Mouse (Mus musculus) hindbrain, embryonic 12.5 days (tissue): ENCODE data around the gene Slx1b. TPM values are rescaled to one million over a fixed set of nuclear protein-coding genes. Genes with fewer than 3 reads are reported as not detected.

Experiments used
- ATAC-seq: fragments of 200-750 bp; cut with Nextera tagmentation; 2 replicates; pipeline ENCODE4 v1.8.0; 2017; ENCODE audit warnings: moderate TSS enrichment; ENCODE audit not compliant: low FRiP score
- H3K27ac ChIP-seq: fragments of 300-500 bp; sonication (generic); 2 replicates; pipeline ENCODE4 v1.5.1; 2016; ENCODE audit warnings: mild to moderate bottlenecking
- H3K27me3 ChIP-seq: fragments of 300-500 bp; sonication (generic); 2 replicates; pipeline ENCODE4 v1.6.1; 2016; ENCODE audit warnings: mild to moderate bottlenecking
- H3K36me3 ChIP-seq: fragments of 300-500 bp; sonication (generic); 2 replicates; pipeline ENCODE4 v1.6.1; 2016; ENCODE audit warnings: mild to moderate bottlenecking
- H3K4me1 ChIP-seq: fragments of 300-500 bp; sonication (generic); 2 replicates; pipeline ENCODE4 v1.6.1; 2016
- H3K4me2 ChIP-seq: fragments of 300-500 bp; sonication (generic); replicated peaks from 2 replicates; pipeline ENCODE4 v1.6.1; 2016; ENCODE audit warnings: mild to moderate bottlenecking
- H3K4me3 ChIP-seq: fragments of 300-500 bp; sonication (generic); 2 replicates; pipeline ENCODE4 v1.5.1; 2016; ENCODE audit warnings: mild to moderate bottlenecking
- H3K9ac ChIP-seq: fragments of 300-500 bp; sonication (generic); 2 replicates; pipeline ENCODE4 v1.6.1; 2016; ENCODE audit warnings: mild to moderate bottlenecking, moderate library complexity
- H3K9me3 ChIP-seq: fragments of 300-500 bp; sonication (generic); replicated peaks from 2 replicates; pipeline ENCODE4 v1.6.1; 2016; ENCODE audit warnings: mild to moderate bottlenecking
- WGBS: fragments of 180-500 bp; shearing (Covaris S2); methylation state at CpG from one replicate; pipeline ENCODE4 v1.1.7; 2016; 5-methylcytosine and 5-hydroxymethylcytosine counted together
- polyA plus RNA-seq: library from polyadenylated mRNA; unstranded; fragments of >200 nt; fragmentation: Nextera tagmentation; extraction: Ambion mirVana; gene quantifications from 2 replicates; pipeline ENCODE4 v1.2.1, GENCODE M21; 2016

Slx1b gene
- polyA plus RNA-seq, 1 experiment from 2014 or later, result 15.3 TPM

GRCm38 (mm10) chr7:126668452-126668851, 27.1 kb downstream of the Slx1b start:
- WGBS, result 88% methylated on average over 5 of the region's 5 CpGs

GRCm38 (mm10) chr7:126667495-126668090, 28.0 kb downstream of the Slx1b start:
- Histone ChIP-seq H3K4me3 (no peak overlapping the region), H3K36me3 (peaks cover 55% of the 10 kb centered on the region), H3K4me2 (no peak overlapping the region), H3K27ac (no peak overlapping the region), H3K9ac (no peak overlapping the region), H3K27me3 (no peaks in the 10 kb centered on the region), H3K4me1 (no peaks in the 10 kb centered on the region), H3K9me3 (no peaks in the 10 kb centered on the region)
- 89% methylated on average over 9 of the region's 9 CpGs for WGBS
- ATAC-seq, result no peak

More at GRCm38 (mm10) chr7:126668452-126668851, 27.1 kb downstream of the Slx1b start:
- Histone ChIP-seq H3K9me3 (no peaks in the 10 kb centered on the region), H3K4me2 (no peak overlapping the region), H3K4me1 (no peaks in the 10 kb centered on the region), H3K9ac (no peak overlapping the region), H3K27me3 (no peaks in the 10 kb centered on the region), H3K36me3 (peaks cover 59% of the 10 kb centered on the region), H3K27ac (no peak overlapping the region), H3K4me3 (no peak overlapping the region)
- no peak for ATAC-seq

DNA sequence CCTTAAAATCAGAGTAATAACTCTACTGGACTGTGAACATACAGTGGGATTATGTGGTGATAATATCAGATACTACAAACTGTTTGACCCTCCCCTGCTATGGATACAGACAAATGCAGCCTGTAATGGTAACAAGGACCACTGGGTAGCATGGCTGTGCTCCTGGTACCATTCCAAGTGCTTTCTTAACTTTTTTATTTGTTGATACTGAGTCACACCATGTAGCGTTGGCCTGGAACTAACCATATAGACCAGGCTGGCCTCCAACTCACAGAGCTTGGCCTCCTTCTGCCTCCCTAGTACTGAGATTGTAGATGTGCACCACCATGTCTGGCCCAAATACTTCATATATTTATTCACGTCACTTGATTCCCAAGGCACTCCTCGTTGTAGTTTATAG, 30.3 kb downstream of the Slx1b start:
- ATAC-seq, result no peak
- H3K4me3 ChIP-seq, result no peak overlapping the region
- peaks cover 40% of the 10 kb centered on the region for H3K36me3 ChIP-seq
- 98% methylated on average over 3 of the region's 3 CpGs for WGBS
- H3K9ac ChIP-seq, result no peak overlapping the region
- H3K27me3 ChIP-seq, result no peaks in the 10 kb centered on the region
- no peaks in the 10 kb centered on the region for H3K4me1 ChIP-seq
- H3K27ac ChIP-seq, result no peak overlapping the region
- no peaks in the 10 kb centered on the region for H3K9me3 ChIP-seq
- no peak overlapping the region for H3K4me2 ChIP-seq

DNA sequence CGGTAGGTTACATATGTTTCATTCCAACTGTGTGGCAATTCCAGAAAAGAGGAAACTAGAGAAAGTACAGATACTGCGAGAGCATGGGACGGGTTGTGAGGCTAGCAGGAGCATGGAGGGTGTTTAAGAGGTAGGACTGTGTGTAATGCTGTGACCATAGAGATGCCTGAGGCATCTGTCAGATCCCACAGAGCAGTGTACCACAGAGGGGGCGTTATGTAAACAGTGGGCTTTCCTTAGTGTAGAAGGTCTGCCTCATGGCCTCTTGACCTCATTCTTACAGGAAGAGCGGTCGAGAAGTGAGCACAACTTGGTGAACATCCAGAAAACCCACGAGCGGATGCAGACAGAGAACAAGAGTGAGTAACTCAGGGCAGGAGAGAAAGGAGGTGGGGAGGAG, 31.9 kb downstream of the Slx1b start:
- Histone ChIP-seq H3K9ac (peak overlapping the region; percentile 5; the same call in 1 of the 2 replicates), H3K4me3 (no peak overlapping the region), H3K27ac (no peak overlapping the region), H3K9me3 (no peaks in the 10 kb centered on the region), H3K4me2 (0 out of 2 replicates have a peak overlapping the region, but pooled peaks have one; percentile 0), H3K4me1 (no peaks in the 10 kb centered on the region), H3K27me3 (no peaks in the 10 kb centered on the region), H3K36me3 (peaks cover 37% of the 10 kb centered on the region)
- WGBS, result 68% methylated on average over 8 of the region's 8 CpGs
- no peak for ATAC-seq

- Histone ChIP-seq H3K9me3 (no peaks in the 10 kb centered on the region), H3K27me3 (no peaks in the 10 kb centered on the region), H3K4me2 (no peak overlapping the region), H3K36me3 (peaks cover 23% of the 10 kb centered on the region), H3K9ac (no peak overlapping the region), H3K4me3 (no peak overlapping the region), H3K4me1 (no peaks in the 10 kb centered on the region), H3K27ac (no peak overlapping the region)
- no peak for ATAC-seq
- 92% methylated on average over 3 of the region's 3 CpGs for WGBS
Measured at GRCm38 (mm10) chr7:126659771-126660170, 35.8 kb downstream of the Slx1b start.

DNA sequence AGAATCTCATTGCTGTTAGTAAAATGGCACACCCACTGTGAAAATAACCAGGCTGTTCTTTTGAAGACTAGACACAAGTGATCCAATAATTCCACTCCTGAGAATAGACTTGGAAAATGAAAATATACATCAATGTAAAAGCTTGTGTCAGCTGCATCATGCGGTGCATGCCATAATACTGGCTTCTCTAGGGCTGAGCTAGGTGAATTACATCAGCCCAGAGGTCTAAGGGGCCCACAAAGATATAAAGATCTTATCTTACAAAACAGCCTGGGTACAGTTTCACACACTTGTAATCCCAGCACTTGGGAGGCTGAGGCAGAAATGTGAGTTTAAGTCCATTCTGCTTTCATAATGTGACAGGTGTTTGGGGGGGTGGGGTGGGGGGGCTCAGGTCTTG, 38.1 kb downstream of the Slx1b start:
- Histone ChIP-seq H3K4me2 (no peak overlapping the region), H3K27ac (no peak overlapping the region), H3K4me3 (no peak overlapping the region), H3K36me3 (0 out of 2 replicates have a peak, but pooled peaks cover 5% of the 10 kb centered on the region), H3K9me3 (no peaks in the 10 kb centered on the region), H3K27me3 (no peaks in the 10 kb centered on the region), H3K9ac (no peak overlapping the region), H3K4me1 (no peaks in the 10 kb centered on the region)
- ATAC-seq, result no peak
- 88% methylated on average over 1 of the region's 1 CpGs for WGBS

DNA sequence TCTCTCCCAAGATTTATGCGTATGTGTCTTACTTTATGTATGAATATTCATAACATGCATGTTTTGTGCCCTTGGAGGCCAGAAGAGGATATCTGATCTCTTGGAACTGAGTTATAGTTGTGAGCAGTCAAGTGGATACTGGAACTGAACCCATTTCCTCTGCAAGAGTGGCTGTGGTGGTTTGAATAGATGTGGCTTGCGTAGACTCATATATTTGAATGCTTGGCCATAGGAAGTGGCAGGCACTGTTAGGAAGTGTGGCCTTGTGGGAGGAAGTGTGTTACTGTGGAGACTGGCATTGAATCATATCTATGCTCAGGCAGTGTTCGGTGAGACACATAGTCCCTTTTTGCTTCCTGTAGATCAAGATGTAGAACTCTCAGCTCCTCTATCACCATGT, 39.9 kb downstream of the Slx1b start:
- Histone ChIP-seq H3K9me3 (no peaks in the 10 kb centered on the region), H3K36me3 (0 out of 2 replicates have a peak, but pooled peaks cover under 1% of the 10 kb centered on the region), H3K4me1 (no peaks in the 10 kb centered on the region), H3K27me3 (no peaks in the 10 kb centered on the region), H3K9ac (no peak overlapping the region), H3K4me3 (no peak overlapping the region), H3K4me2 (no peak overlapping the region), H3K27ac (no peak overlapping the region)
- no peak for ATAC-seq
- 97% methylated on average over 3 of the region's 3 CpGs for WGBS

- 84% methylated on average over 2 of the region's 2 CpGs for WGBS
- H3K9me3 ChIP-seq, result no peaks in the 10 kb centered on the region
- no peak overlapping the region for H3K4me3 ChIP-seq
- H3K27me3 ChIP-seq, result no peaks in the 10 kb centered on the region
- no peak overlapping the region for H3K9ac ChIP-seq
- no peaks in the 10 kb centered on the region for H3K36me3 ChIP-seq
- no peak for ATAC-seq
- H3K4me2 ChIP-seq, result no peak overlapping the region
- peaks cover 7% of the 10 kb centered on the region for H3K4me1 ChIP-seq
- no peak overlapping the region for H3K27ac ChIP-seq
Measured at GRCm38 (mm10) chr7:126653991-126654390, 41.6 kb downstream of the Slx1b start.

- no peaks in the 10 kb centered on the region for H3K9me3 ChIP-seq
- H3K4me1 ChIP-seq, result peaks cover 11% of the 10 kb centered on the region
- H3K4me2 ChIP-seq, result no peak overlapping the region
- no peak overlapping the region for H3K4me3 ChIP-seq
- WGBS, result 80% methylated on average over 2 of the region's 2 CpGs
- H3K36me3 ChIP-seq, result no peaks in the 10 kb centered on the region
- H3K27me3 ChIP-seq, result no peaks in the 10 kb centered on the region
- H3K9ac ChIP-seq, result no peak overlapping the region
- no peak for ATAC-seq
- H3K27ac ChIP-seq, result no peak overlapping the region
Measured at GRCm38 (mm10) chr7:126650852-126651251, 44.7 kb downstream of the Slx1b start.

- peaks cover 11% of the 10 kb centered on the region for H3K4me1 ChIP-seq
- H3K36me3 ChIP-seq, result no peaks in the 10 kb centered on the region
- peak within 1 kb of the TSS; percentile 95 for H3K27ac ChIP-seq
- peak within 1 kb of the TSS; percentile 66 for H3K9ac ChIP-seq
- no peaks in the 10 kb centered on the region for H3K9me3 ChIP-seq
- 1% methylated on average over 57 of the region's 57 CpGs for WGBS
- peak; percentile 98 for ATAC-seq
- H3K27me3 ChIP-seq, result no peaks in the 10 kb centered on the region
- peak within 1 kb of the TSS; percentile 57 for H3K4me3 ChIP-seq
- H3K4me2 ChIP-seq, result peak within 1 kb of the TSS; percentile 84
Measured at GRCm38 (mm10) chr7:126649231-126650051, 46.1 kb downstream of the Slx1b start, which contains the start of gene Sgf29. Gene Sgf29, plus strand, starts transcription at chr7:126649309.

- Histone ChIP-seq H3K36me3 (no peaks in the 10 kb centered on the region), H3K9me3 (no peaks in the 10 kb centered on the region), H3K4me3 (no peak overlapping the region), H3K27ac (peak overlapping the region; percentile 95; the same call in 1 of the 2 replicates), H3K27me3 (no peaks in the 10 kb centered on the region), H3K4me2 (peak overlapping the region; percentile 84), H3K9ac (no peak overlapping the region), H3K4me1 (peaks cover 11% of the 10 kb centered on the region)
- 77% methylated on average over 4 of the region's 4 CpGs for WGBS
- no peak for ATAC-seq
Measured at GRCm38 (mm10) chr7:126648486-126648885, 47.1 kb downstream of the Slx1b start.

GRCm38 (mm10) chr7:126645708-126646107, 49.9 kb downstream of the Slx1b start:
- ATAC-seq, result no peak
- Histone ChIP-seq H3K4me1 (peaks cover 11% of the 10 kb centered on the region), H3K9ac (no peak overlapping the region), H3K4me2 (no peak overlapping the region), H3K9me3 (no peaks in the 10 kb centered on the region), H3K27ac (no peak overlapping the region), H3K36me3 (no peaks in the 10 kb centered on the region), H3K27me3 (no peaks in the 10 kb centered on the region), H3K4me3 (no peak overlapping the region)
- WGBS, result 69% methylated on average over 5 of the region's 5 CpGs
